Mouse (Mus musculus): Measurements from ENCODE around the gene Rere. TPM values are rescaled to one million over a fixed set of nuclear protein-coding genes. Genes with fewer than 3 reads are reported as not detected.

Rere gene
- total and polyA plus RNA-seq, 3 experiments = 3.1 to 36.5 (median 8.7) TPM

GRCm38 (mm10) chr4:150355801-150356200, 74.4 kb downstream of the Rere start:
- in situ Hi-C loops (cut with MboI; ENCODE audit: low pct_ligation_motif_present, low pct_unique_long_range_greater_than_20kb, low sequenced_read_pairs) = loop anchor here (10.0 kb wide), 1 partner anchor 99 kb away; no protein-coding TSS in a partner anchor
- Histone ChIP-seq H3K27ac (ENCODE audit: insufficient read depth, low read depth) (no peak overlapping the region), H3K4me3 (replicated peaks in 1 of 3; ENCODE audit: low read depth in 2 of 3, low read length in 2 of 3, poor library complexity in 1 of 3) (no peak overlapping the region)

GRCm38 (mm10) chr4:150361986-150362691, 80.7 kb downstream of the Rere start:
- H3K4me1 ChIP-seq (ENCODE audit: control insufficient read depth in 1 of 2, insufficient read depth in 2 of 2) = peaks cover 2 to 21% of the 10 kb centered on the region in 2 experiments; a peak in 2 of 4 replicates
- in situ Hi-C loops (cut with MboI; ENCODE audit: low pct_ligation_motif_present, low pct_unique_long_range_greater_than_20kb, low sequenced_read_pairs) (no loop called here), dilution Hi-C loops (cut with MboI; ENCODE audit: extremely low pct_ligation_motif_present, extremely low pct_unique_long_range_greater_than_20kb, low sequenced_read_pairs) (no loop called here)
- DNase-seq (ENCODE audit: extremely low read depth) = no peak
- no peaks in the 10 kb centered on the region for H3K9me3 ChIP-seq (replicated peaks; ENCODE audit: low read length)
- H3K27me3 ChIP-seq (replicated peaks) = no peaks in the 10 kb centered on the region
- no peak overlapping the region for H3K4me3 ChIP-seq (replicated peaks in 1 of 3; ENCODE audit: low read depth in 2 of 3, low read length in 2 of 3, poor library complexity in 1 of 3)
- H3K27ac ChIP-seq (ENCODE audit: insufficient read depth, low read depth) = no peak overlapping the region
- H3K4me2 ChIP-seq (ENCODE audit: insufficient read depth, low read depth, poor library complexity, severe bottlenecking) = no peak overlapping the region
- H3K9ac ChIP-seq (ENCODE audit: insufficient read depth, low read depth) = no peak overlapping the region
- H3K79me2 ChIP-seq (replicated peaks; ENCODE audit: control insufficient read depth, extremely low read depth, insufficient read depth, poor library complexity, severe bottlenecking) = peaks cover 7% of the 10 kb centered on the region; the same call in 1 of the 2 replicates
- peaks cover 0 to 7% of the 10 kb centered on the region in 2 experiments for H3K36me3 ChIP-seq (replicated peaks in 1 of 2; ENCODE audit: control insufficient read depth in 1 of 2, insufficient read depth in 1 of 2, low read length in 1 of 2)
- TF ChIP-seq CHD2 (IDR thresholded peaks at IDR 0.05; ENCODE audit: low read length) = no peak
- no peak for TF ChIP-seq USF2 (conservative IDR thresholded peaks at IDR 0.05; ENCODE audit: low read depth, low read length)
- no peak for TF ChIP-seq BHLHE40 (IDR thresholded peaks at IDR 0.05; ENCODE audit: low read depth, low read length)
- no peak for TF ChIP-seq ZMIZ1 (IDR thresholded peaks at IDR 0.05; ENCODE audit: low read depth, low read length)
- TF ChIP-seq JUND (conservative IDR thresholded peaks at IDR 0.05; ENCODE audit: low read depth, low read length) = no peak
- no peak for TF ChIP-seq ZC3H11A (IDR thresholded peaks at IDR 0.05; ENCODE audit: low read depth, low read length)
- TF ChIP-seq SIN3A (IDR thresholded peaks at IDR 0.05; ENCODE audit: low read length) = no peak
- TF ChIP-seq PAX5 (IDR thresholded peaks at IDR 0.05; ENCODE audit: low read length) = no peak
- TF ChIP-seq USF1 (IDR thresholded peaks at IDR 0.05; ENCODE audit: low read depth, low read length) = no peak
- no peak for TF ChIP-seq RCOR1 (conservative IDR thresholded peaks at IDR 0.05; ENCODE audit: low read depth, low read length)
- no peak for TF ChIP-seq NRF1 (IDR thresholded peaks at IDR 0.05; ENCODE audit: low read depth, low read length)
- TF ChIP-seq NELFE (IDR thresholded peaks at IDR 0.05; ENCODE audit: low read depth, low read length) = no peak

More at GRCm38 (mm10) chr4:150355801-150356200, 74.4 kb downstream of the Rere start:
- peaks cover 8% of the 10 kb centered on the region; the same call in 1 of the 2 replicates for H3K79me2 ChIP-seq (replicated peaks; ENCODE audit: control insufficient read depth, extremely low read depth, insufficient read depth, poor library complexity, severe bottlenecking)
- dilution Hi-C loops (cut with MboI; ENCODE audit: extremely low pct_ligation_motif_present, extremely low pct_unique_long_range_greater_than_20kb, low sequenced_read_pairs) = no loop called here
- no peaks in the 10 kb centered on the region for H3K9me3 ChIP-seq (replicated peaks; ENCODE audit: low read length)
- no peak for DNase-seq (ENCODE audit: extremely low read depth)
- no peak for TF ChIP-seq ZMIZ1 (IDR thresholded peaks at IDR 0.05; ENCODE audit: low read depth, low read length)
- no peak for TF ChIP-seq MYC (IDR thresholded peaks at IDR 0.05; ENCODE audit: low read depth, low read length)
- no peak for TF ChIP-seq UBTF (IDR thresholded peaks at IDR 0.05; ENCODE audit: low read depth, low read length)
- TF ChIP-seq EP300 (IDR thresholded peaks at IDR 0.05; ENCODE audit: low read length) = no peak
- no peak for TF ChIP-seq USF2 (conservative IDR thresholded peaks at IDR 0.05; ENCODE audit: low read depth, low read length)
- no peak for TF ChIP-seq KAT2A (IDR thresholded peaks at IDR 0.05; ENCODE audit: insufficient replicate concordance, low read length)
- TF ChIP-seq SIN3A (IDR thresholded peaks at IDR 0.05; ENCODE audit: low read length) = no peak
- H3K9ac ChIP-seq (ENCODE audit: insufficient read depth, low read depth) = no peak overlapping the region
- no peak overlapping the region for H3K4me2 ChIP-seq (ENCODE audit: insufficient read depth, low read depth, poor library complexity, severe bottlenecking)
- H3K27me3 ChIP-seq (replicated peaks) = no peaks in the 10 kb centered on the region
- H3K4me1 ChIP-seq (ENCODE audit: control insufficient read depth in 1 of 2, insufficient read depth in 2 of 2) = peaks cover 6 to 35% of the 10 kb centered on the region in 2 experiments; a peak in 3 of 4 replicates
- peaks cover 0 to 18% of the 10 kb centered on the region in 2 experiments for H3K36me3 ChIP-seq (replicated peaks in 1 of 2; ENCODE audit: control insufficient read depth in 1 of 2, insufficient read depth in 1 of 2, low read length in 1 of 2)

Data from CH12.LX (cell line).